Mouse (Mus musculus) kidney, postnatal 4 days (tissue): ENCODE results near the gene Asic2.

Experiments
- DNase-seq, 2 experiments: peaks; one replicate each; pipeline ENCODE4 v3.0.0; 2021; ENCODE audit warnings: mixed read lengths in 2 of 2

Asic2 gene

DNA sequence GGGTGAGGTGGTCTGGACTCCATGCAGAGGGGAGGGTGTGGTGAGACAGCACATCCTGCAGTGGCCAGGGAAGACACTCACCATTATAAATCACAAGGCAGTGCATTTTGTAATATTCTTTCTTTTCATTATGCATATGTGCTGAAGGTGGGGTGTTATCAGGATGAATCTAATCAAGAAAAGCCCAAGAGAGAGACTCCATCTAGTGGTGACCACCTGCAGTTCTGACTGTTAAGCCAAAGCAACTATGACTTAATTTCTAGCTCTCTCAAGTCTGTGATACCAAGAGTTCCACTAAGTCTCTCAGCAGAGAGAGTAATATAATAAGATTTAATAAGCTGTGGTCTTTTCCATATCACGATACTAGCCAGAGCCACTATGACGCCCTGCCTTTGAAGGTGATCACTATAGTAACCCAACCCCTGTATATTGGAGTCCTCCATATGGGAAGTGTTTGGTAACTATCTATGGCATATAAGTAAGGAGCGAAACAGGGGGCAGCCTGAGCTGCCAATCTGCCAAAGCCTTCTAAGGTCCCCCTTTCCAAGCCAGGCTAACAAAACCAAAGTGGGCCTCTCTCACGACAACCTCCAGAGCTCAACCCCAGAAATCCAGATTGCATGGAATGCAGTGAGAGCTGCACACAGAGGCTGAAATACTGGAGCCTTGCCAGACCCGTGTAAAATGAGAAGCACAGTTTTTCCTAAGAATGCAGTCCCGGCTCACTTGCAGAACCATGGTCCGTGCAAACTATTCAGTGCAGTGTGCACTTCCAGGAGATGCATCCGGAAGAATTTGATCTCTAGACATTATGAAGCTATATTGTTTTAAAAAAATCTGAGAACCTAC lies 459.6 kb downstream of the Asic2 start:
- DNase-seq = peak; percentile 17 to 38

- no peak for DNase-seq
Measured at GRCm38 (mm10) chr11:81504791-81505430, 463.3 kb downstream of the Asic2 start.

- no peak for DNase-seq
Measured at GRCm38 (mm10) chr11:81501473-81502246, 466.6 kb downstream of the Asic2 start.

DNA sequence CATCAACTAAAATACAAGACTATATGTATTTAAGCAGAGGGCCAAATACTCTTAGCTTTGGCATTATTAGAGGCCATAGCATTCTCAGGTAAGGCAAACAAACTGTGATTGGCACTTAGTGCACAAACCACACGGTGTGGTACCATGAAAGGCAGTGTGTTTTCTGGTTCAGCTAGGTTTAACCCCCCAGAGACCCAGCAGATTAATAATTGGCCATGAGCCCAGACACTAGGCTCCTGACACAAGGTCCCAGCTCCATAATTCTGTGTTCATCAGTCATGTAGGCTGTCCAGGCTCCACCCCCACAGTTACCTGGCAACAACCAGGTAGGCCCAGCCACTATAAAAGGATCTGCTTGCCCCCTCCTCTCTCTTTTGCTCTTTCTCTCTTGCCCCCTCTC lies 469.3 kb downstream of the Asic2 start:
- no peak for DNase-seq

DNA sequence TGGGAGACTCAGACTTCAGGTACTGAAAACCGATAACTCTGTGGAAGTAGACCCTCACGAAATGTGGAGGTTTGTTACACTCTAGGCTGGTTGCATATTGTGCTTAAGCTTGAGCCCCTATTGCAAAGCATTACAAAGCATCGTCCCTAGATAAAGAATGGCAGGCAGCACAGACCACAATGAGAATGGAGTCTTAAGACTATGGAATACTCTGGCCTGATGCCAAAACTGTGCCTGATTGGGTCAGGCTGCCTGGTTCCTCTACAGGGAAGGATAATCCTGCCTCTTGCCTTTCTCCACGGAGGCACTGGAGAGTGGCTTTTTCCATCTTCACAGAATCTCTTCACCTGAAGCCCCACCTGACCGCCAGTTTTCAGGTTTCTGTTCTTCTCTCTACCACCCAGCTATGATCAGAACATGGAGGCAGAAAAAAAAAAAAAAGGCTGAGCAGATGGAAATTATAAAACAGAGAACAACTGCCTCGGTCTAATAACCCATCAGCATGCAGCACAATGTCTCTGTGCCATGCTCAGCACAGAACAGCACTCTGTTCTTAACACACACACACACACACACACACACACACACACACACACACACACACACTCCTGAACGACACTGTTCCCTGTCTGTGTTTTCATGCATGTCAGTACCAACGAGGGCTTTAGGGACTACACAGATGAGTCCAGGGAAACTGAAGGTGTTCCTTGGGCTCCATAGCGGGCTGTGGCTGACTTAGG lies 470.4 kb downstream of the Asic2 start:
- no peak for DNase-seq

GRCm38 (mm10) chr11:81496446-81496845 lies 471.8 kb downstream of the Asic2 start:
- DNase-seq = no peak

GRCm38 (mm10) chr11:81492351-81492750 lies 475.9 kb downstream of the Asic2 start:
- no peak for DNase-seq

DNA sequence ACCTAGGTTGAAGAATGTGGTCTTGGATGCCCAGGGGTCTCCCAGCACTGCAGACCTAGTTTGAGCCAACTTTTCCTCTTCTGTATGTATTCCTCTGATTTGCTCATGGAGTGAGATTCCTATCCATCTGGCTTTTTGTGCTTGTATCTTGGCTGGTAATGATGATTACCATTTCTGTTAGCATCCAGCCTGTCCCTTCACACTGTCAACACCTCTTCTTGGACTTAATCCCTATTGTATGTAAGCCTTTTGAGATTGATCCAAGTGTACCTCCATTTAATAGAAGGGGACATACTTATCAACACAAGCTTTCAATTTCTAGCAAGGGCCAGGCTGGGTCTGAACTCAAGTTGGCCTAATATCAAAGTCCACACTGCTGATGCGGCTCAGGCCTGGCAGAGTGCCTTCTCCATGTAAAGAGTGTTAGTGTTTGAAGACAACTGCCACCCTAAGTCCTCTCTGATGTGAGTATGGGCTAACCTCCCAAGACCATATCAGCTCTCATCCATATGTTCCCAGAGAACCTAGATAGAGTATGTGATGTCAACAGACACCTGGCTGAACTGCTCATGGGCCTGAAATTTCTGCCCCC lies 479.0 kb downstream of the Asic2 start:
- no peak for DNase-seq

DNA sequence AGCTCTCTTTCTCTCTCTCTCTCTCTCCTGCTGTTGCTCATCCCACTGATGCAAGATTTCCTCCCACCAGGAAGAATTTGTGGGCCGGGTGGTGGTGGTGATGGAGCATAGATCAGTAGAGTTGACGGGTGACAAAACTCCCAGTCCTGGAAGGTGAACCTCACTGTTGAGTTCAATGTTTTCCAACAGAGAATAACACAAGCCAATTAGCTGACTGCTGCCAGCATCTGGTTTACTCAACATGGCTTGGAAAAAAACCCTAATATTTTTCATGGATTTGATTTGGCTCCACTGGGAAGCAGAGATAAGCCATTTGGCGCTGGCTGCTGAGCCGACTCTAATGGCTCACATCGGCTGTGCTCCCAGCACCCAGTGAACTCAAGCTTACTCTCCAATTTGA lies 479.6 kb downstream of the Asic2 start:
- no peak for DNase-seq

GRCm38 (mm10) chr11:81486265-81486940 lies 481.9 kb downstream of the Asic2 start:
- peak; percentile 71 to 79 for DNase-seq

DNA sequence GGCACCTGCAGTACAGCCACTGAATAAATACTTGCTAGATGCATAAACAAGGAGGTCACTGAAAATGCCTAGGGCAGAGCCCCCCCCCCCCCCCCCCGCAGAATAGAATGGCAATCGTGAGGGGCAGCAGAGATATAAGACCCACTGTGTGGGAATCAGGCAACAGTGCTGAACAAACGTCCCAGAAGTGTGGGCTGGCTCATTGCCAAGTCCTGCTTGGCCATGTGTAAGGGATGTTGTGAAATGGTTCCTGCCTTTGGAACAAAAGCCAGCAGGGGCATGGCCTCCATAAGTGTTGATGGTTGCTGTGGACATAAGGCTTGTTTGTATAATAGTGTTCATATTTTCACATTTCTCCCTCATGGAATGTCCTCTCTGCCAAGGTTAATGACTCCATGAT lies 487.1 kb downstream of the Asic2 start:
- peak in 1 of 2 experiments; percentile 29 for DNase-seq

DNA sequence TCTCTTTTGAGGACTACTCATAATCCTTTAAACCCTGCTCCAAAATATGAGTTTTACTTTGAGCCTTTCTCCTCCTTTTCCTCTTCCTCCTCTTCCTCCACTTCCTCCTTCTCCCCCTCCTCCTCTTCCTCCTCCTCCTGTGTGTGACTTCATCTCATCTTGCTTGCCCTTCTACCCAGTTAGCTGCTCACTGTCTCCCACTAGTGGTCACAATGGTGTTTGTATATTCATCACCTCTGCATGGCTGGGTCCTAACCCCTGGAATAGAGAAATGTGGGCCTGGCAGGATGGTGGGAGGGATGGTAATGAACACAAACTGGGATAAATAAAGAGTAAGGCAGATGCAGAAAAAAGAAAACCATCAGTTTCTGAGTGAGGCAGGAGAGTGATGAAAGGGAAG lies 492.0 kb downstream of the Asic2 start:
- peak in 1 of 2 experiments; percentile 17 for DNase-seq

GRCm38 (mm10) chr11:81474121-81474520 lies 494.1 kb downstream of the Asic2 start:
- no peak for DNase-seq

DNA sequence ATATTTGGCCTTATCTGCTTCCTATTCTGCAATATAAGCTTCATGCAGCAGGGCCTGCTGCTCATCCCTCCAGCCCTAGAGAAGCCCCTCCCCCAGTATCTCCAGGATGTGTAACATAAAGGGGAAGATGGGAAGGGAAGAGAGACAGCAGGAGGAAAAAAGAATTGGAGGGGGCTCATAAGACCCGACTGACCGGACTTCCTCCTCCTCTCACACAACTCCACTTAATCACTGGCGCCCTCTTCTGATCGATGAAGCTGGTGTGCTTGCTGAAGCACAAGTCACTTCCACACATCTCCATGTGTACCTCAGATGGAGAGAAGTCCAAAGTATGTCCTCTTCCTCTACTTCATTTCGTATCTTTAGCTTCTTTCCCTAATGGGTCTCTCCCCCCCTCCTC lies 506.1 kb downstream of the Asic2 start:
- peak; percentile 72 to 79 for DNase-seq

GRCm38 (mm10) chr11:81461748-81462147 lies 506.5 kb downstream of the Asic2 start:
- DNase-seq = no peak

DNA sequence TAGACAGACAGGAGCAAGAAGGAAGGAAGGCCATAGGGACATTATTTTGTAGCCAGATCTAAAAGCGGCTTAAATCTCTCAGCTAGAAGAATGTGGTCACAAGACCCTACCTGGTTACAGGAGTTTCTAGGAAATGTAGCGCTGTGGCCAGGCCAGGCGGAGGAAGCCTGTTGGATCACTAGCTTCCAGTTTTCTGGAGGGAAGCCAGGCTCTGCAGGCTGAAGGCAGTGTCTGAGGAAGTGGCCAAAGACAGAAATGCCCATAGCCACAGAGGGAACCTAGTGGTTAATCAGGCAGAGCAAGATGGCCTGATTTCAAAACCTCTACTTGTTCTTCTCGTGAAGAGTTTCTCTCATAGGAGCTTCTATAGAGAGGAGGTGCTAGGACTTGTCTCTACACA lies 513.3 kb downstream of the Asic2 start:
- peak; percentile 30 to 40 for DNase-seq

DNA sequence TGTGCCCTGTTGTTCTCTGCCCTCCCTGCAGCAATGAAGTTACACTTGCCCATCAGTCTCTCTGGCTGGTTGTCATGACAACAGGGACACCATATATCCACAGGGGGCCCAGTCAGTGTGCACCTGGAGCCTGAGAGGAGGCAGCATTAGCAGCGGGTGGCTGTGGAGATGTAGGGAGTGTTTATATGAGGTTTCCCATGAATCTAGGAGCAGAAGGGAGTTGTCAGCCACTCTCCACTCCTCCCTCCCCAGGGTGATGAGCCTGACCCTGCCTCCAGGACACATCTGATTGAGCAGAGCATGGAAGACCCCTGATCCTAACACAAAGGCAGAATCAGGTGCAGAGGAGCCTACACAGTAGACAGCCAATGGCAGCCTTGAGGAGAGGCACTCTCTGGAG lies 514.1 kb downstream of the Asic2 start:
- DNase-seq = peak in 1 of 2 experiments; percentile 7

DNA sequence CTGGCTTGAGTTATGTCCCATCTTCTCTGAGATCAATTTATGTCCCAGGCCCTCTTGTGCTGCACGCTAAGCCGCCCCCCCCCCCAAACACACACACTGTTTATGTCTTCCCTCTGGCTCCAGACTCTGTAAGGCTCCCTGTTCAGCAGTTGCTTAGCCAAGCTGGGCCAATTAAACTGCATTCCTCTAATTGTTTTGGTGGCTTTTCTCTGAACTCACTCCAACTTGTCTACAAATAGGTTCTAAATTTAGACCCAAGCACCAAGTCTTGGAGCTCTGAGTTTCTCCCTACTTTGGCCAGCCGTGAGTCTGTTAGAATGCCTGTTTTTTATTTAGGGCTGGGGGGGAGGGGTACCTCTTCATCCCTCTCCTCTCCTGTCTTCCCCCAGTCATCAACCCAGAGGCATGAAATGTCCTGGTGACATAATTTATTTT lies 519.0 kb downstream of the Asic2 start:
- DNase-seq = peak; percentile 46 to 63

DNA sequence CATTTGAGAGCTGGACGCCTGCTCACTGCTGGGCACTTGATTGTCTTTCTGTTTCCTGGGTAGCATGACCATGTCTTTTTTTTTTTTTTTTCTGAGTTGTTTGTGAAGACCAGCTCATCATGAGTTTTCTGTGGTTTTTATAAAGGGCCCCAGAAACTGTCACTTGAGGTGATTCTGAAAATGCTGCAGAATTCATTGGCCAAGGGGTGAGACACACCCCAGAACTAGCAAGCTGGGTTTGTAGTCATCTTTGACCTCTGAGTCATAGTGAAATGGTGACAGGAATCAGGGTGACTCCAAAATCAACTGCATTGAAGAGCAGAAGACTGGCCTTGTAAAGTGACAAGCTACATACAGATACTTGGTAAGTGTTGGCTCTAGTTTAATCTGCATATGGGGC lies 521.9 kb downstream of the Asic2 start:
- no peak for DNase-seq

- DNase-seq = no peak
Measured at GRCm38 (mm10) chr11:81426857-81427256, 541.4 kb downstream of the Asic2 start.

DNA sequence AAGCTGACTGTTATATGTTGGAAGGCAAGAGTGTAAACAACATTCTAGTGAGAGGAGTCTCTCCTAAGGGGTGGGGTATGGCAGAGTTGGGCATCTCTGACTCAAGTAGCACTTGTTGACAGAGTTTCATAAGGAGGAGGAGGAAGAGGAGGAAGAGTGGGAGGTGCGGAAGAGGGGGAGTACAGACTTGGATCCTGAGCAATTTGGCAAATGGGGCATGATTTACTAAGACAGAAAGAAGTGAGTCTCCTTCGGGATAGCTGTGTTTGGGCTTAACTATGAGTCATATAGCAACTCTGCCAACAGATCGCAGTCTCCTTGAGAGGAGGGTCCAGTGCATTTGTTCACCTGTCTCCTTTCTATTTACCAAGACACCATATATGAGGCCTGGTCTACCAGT lies 549.1 kb downstream of the Asic2 start:
- no peak for DNase-seq

- DNase-seq = no peak
Measured at GRCm38 (mm10) chr11:81418027-81418426, 550.2 kb downstream of the Asic2 start.
